Mouse (Mus musculus) sigmoid colon, adult 10 weeks (tissue): Measurements from ENCODE around the gene Ctrb1. TPM values are rescaled to one million over a fixed set of nuclear protein-coding genes. Genes with fewer than 3 reads are reported as not detected.

ENCODE experiments used
- polyA plus RNA-seq: library from polyadenylated mRNA; stranded (reverse); fragments of 350-450 nt; fragmentation: Illumina TruSeq; extraction: RNeasy Lipid Tissue Mini Kit (QIAGEN cat#74804); gene quantifications from one replicate; pipeline ENCODE4 v1.2.3, GENCODE M21; 2014; ENCODE audit warnings: low read depth, low replicate concordance

Gene Ctrb1
- polyA plus RNA-seq = 0.91 TPM

GRCm38 (mm10) chr8:111690960-111691445 is at the start of gene Ctrb1:
Gene Ctrb1, minus strand, starts transcription at chr8:111691010.

DNA sequence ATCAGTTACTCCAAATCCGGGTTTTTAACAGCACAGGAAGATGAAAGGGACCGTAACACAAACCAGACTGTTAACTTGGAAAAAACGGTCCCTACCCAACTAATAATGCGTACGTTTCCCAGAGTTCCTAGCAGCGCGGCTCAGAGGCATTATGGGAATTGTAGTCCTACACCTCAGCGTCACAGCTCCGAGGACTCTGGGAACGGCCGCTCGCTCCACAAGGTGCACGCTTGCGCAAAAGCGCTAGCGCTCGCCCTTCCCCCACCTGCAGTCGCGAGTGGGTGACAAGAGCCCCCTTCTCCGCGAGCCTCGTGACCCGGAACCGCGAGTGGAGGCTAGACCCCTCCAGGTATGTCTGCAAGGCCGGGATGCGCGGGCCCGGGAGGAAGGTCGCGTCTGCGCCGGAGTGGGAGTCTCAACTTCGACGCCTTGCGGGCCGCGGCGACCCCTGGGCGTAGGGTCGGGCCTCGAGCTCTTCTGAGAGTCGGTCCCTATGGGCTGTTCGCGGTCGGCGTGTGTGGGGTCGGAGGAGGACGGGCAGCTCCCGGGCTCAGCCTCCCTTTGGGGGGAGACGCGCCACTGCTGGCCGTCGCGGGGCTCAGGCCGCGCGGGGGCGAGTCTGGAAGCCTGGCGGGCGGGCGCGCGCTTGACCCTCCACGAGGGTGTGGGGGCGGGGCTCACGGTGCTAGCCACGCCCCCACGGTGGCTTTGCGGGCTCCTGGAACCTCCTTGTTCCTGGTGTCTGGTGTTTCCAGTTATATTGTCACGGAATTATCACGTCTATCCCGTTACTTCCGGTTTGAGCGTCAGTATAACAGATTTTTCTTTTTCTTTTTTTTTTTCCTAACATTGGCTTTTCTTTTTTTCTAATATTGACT is 47.3 kb downstream of the Ctrb1 start, which contains the start of gene Zfp1:
Gene Zfp1, plus strand, starts transcription at position 138 of the 878 bp plus-strand sequence.

Other genes starting within 250 kb of the Ctrb1 start
- 9.0 TPM for gene Wdr59, start 168.9 kb downstream of the Ctrb1 start, polyA plus RNA-seq
- 11.2 TPM for gene Znrf1, start 154.9 kb downstream of the Ctrb1 start, polyA plus RNA-seq
- 0.82 TPM for gene Ldhd, start 60.6 kb downstream of the Ctrb1 start, polyA plus RNA-seq
- 6.8 TPM for gene Zfp1, start 47.6 kb downstream of the Ctrb1 start, polyA plus RNA-seq
- gene Bcar1, start 52.8 kb upstream of the Ctrb1 start, polyA plus RNA-seq = 0.85 TPM
- 81.6 TPM for gene Cfdp1, start 163.3 kb upstream of the Ctrb1 start, polyA plus RNA-seq
- 33.1 TPM for gene Tmem170, start 185.7 kb upstream of the Ctrb1 start, polyA plus RNA-seq
- 0.25 TPM for gene Chst5, start 219.4 kb upstream of the Ctrb1 start, polyA plus RNA-seq
- 1.4 TPM for gene Tmem231, start 242.9 kb upstream of the Ctrb1 start, polyA plus RNA-seq
- 165 TPM for gene Gabarapl2, start 249.7 kb upstream of the Ctrb1 start, polyA plus RNA-seq